Mouse (Mus musculus) T-helper 1 cell (primary cell): ENCODE results near the gene Gsg1l.

Experiments used
- in situ Hi-C: fragments of 300-600 bp; cut with MboI, MseI; formaldehyde crosslinking; loops from one replicate; pipeline ENCODE4 v1.15.1; 2025; ENCODE audit warnings: high pct_unique_total_duplicates

Gene Gsg1l

DNA sequence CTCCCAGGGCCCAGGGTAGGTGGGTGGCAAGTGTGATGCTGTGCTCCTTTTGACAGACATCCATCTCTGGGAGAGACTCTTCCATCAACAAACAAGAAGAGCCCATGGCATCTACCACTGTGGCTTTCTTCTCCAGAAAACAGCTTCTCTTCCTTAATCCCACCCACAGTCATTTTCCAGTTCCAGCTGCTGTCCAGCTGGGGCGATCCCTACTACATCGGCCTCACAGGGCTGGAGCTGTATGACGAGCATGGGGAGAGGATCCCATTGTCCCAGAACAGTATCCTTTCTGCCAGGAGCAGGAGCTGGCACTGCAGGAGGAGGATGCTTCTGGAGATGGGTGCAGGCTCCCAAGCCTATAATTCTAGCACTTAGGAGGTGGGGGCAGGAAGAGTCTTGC, 213.6 kb downstream of the Gsg1l start:
- in situ Hi-C loops = no loop called here

DNA sequence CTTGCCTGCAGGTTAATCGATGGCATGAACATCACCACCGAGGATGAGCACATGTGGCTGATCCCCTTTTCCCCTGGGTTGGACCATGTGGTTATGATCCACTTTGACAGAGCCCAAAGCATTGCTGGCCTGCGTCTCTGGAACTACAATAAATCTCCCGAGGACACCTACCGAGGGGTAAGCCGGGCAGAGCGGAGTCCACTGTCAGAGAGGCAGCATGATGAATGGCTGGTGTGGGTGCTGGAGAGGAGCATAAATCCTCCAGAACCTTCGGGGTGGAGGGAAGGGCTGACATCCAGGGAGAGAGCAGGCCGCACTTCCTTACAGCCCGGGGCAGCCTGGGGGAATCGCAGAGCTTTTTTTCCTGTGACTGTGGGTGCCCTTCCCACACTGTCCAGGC, 217.0 kb downstream of the Gsg1l start:
- in situ Hi-C loops = no loop called here

DNA sequence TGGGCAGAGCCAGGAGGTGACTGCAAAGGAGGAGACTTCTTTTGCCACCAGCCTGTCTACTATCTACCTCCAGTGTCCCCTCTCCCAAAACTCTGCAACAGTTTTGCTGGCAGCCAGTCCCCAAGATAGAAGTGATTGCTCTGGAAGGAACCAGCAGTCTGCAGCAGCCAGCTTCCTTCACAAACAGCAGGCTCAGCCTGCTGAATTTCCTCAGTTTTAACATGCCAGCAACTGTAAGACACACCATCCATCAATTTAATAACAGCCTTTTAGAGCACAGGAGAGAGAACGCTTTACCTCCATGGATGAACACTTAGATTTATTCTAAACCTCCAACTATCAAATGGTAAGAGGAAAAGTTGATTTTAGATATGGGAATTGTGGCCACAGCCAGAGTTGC, 218.2 kb downstream of the Gsg1l start:
- in situ Hi-C loops = no loop called here

DNA sequence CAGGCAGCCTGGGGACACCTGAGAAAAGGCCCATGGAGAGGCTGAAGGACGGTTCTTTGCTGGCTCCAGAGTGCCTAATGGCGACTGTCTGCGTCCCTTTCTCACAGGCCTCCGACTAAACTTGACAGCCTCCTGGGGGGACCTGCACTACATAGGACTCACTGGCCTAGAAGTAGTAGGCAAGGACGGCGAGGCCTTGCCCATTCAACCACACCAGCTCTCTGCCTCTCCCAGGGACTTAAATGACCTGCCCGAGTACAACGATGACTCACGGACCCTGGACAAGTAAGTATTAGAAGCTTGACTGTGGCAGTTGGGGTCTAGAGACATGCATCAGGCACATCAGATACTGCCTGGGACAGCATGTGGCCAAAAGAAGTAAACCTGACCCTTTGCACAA, 221.8 kb downstream of the Gsg1l start:
- in situ Hi-C loops = no loop called here

DNA sequence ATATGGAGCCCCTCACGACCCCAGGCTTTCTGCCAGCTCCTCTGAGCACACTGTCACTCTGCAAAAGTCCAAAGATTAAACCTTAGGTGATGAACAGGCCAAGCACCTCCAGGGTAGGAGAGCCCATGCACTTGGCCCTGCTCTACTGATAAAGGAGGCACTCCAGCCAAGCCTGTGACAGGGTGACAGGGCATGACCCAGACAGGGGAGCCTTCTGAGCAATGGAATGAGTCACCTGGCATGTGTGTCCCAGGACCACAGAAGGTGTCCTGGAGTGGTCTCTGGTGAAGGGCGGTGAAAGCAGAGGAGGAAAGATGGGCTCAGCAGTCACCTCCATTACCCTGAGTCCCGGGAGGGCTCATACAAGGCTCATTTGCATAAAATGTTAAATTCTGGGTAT, 222.6 kb downstream of the Gsg1l start:
- in situ Hi-C loops = no loop called here

DNA sequence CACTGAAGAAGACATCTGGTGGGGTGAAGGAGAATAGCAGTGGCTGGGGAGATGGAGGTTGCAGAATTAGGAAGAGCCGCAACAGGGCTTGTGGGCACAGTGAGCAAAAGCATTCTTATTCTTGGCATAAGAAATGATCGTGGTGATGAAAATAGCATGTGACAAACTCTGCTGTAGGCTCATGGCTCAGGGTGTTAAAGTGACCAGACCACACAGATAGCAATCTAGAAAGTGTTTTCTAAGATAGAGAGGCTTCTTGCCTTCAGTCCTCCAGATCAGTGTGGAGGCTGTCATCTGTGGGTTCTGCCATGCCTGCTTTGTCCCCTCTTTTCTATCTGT, 234.7 kb downstream of the Gsg1l start:
- in situ Hi-C loops = no loop called here

DNA sequence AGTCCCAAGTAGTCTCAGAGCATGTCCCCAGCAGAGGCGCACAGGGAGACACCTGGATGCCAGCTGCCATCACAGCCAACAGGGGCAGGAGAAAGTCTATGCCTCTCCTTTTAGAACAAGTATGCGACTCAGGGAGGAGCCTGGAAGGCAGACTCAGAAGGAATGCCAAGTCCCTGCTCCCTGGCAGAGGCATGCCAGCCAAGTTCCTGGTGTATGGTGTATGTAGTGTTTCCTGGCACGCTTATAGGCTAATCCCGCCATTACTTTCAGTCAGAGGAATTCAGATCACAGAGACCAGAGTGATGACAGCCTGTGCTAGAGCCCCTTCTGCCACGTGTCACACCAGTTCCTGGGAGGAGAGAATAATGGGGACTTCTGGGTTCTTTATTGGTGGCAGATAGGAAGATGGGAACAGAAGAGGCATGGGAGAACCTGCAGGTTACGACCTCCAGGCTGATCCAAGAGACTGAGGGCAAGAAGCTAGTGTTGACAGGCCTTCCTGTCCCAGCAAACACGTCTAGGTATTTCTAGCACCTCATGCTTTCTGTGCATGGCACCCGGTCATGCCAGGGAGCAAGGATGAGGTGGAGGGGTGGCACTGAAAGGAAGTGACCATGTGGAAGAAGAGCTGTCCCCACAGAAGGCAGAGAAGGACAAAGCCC, 235.2 kb downstream of the Gsg1l start:
- in situ Hi-C loops = no loop called here

DNA sequence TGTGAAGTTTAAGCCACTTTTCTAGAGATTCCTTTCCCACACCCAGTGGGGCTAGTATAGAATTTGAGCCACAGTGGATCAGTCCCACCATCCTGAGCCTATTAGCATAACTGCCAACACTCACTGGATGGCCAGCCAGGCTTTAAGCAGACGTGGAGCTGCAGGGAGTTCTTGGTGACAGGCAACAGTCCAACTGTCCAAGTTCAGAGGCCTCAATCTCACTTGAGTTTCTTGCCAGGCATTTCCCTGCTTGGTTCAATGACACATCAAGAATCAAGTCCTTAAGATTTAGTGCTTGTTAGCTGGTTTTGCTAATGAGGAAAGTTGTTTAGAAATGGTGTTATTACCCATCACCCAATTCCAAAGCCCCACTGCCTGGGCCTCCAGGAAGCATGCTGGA, 236.6 kb downstream of the Gsg1l start:
- in situ Hi-C loops = no loop called here

DNA sequence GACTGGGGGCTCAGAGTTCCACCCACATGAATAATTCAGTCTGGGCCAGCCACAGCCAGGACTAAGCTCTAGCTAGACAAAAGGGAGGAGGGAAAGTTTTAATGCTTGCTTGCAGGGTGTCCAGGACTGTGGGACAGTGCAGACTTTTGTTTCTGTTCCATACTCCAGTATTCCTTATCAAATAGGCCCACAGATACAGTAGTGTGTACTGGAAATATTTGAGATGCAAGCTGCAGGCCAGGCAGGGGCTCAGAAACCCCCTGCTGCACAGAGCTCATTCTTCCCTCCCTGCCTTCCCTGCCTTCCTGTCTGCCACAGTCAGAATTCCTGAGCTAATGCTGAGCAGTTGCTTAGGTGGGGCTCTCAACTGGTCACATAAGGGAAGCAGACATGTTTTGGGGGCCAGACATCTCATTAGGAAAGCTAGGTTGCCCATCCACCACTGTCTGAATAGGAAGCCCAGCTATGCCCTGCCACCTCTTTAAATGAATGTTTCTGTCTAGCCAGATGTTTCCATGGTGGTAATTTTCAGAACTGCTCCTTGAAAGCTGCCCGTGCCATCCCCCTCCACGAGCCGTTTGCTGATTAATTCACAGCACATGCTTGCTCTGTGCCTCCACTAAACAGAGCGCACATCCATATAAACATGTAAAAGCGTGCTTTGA, 244.0 kb downstream of the Gsg1l start:
- in situ Hi-C loops = no loop called here

DNA sequence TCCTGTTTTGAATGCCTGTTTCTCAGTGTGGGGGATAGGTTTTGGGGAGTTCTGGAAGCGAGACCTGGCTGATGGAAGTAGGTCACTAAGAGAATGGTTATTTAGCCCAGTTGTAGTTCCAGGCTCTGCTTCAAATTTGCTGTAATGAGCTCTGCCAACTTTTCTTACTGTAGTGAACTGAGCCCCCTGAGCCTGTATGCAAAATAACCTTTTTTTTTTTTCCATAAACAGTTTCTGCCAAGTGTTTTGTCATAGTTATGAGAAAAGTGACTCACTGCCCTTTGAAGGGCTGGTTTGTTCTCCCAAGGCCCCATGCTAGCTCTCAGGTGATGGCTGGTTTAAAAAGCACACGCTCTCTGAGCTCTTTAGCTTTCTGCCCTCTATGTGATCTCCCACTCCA, 248.7 kb downstream of the Gsg1l start:
- in situ Hi-C loops = no loop called here

DNA sequence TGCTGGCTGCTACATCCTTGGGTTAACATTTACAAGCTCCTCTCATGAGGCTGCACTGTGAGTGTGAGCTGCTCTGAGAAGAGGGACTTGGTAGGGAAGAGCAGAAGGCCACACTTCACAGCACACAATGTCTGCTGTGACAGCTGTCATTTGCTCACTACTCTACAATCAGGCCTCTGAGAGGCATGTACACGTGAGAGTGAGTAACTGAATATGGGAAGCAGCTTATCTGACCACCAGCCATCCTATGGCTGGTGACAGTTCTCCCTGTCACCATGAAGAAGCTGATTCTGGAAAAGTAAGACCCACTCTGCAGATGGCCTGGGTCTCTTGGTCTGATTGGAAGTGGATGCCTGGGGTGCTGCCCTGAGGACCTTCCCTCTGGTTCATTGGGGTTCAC, 249.4 kb downstream of the Gsg1l start:
- in situ Hi-C loops = no loop called here

DNA sequence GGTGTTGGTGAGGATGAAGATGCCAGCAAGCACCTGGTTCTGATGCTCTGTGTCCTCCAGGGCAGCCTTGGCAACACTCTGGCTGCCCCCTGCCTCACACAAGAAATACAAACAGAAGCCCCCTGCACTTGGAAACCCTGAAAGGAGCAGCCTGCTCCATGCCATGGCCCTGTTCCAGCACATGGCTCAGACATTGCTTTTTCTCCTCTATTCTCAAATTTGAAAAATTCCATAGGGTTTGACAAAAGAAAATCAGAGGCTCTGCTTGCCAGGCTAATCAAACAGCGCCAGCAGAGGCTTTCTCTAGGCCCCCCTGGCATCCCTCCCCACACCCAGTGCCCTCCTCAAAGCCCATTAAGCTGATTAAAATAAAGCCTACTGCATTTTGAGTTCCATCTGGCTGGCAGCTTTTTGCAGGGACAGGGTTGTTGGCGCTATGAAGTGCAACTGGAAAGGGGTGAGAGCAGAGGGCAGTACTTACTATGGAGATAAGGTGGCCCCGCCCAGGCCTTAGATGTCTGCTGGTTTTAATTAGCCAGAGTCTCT, 253.0 kb downstream of the Gsg1l start:
- in situ Hi-C loops = no loop called here

DNA sequence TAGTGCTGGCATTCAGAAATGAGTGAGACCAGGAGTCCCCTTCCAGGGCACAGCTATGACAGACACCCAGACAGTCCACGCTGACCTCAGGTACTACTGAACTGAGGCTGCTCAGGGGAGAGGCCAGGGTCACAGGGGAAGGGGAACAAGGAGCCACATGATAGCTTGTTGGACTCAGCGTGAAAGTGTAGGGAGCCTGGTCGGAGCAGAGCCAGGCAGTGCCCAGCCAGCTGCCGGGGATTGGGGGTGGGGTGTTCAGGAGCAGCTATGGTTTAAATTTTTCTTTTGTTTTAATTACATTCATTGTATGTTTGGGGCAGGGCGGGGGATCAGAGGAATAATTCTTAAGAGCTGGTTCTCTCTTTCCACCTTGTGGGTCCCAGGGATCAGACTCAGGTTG, 253.7 kb downstream of the Gsg1l start:
- in situ Hi-C loops = no loop called here
